Mouse (Mus musculus): ENCODE results near the gene Pnrc2.

DNA sequence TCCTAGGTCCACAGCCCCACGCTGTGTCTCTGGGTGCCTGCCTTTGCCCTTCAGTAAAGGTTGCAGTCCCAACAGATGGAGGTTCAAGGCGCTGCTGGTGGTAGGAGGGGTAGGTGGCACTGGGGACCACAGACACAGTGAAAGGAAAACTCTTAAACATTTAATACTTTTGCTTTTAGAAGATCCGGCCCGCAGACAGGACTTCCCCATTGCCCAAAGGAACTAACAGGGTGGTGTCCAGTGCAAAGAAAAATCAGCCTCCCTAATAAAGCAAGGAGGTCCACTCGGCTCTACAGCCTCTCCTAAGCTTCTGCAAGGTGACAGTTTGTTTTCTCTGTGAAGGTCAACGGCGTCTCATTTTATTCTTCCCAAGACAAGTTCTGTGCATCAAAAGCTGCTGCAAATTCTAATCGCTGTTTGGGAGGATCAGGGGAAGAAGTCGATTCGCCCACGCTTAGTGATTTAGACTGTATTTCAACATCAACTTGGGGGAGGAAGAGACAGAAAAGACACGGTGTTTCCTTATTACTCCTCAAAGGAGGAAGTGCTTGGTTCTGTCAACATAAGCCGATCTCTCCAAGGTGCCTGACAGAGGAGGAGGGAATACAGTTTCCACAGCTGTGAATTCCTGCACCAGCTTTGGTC, 45.1 kb upstream of the Pnrc2 start:
- TF ChIP-seq POLR2A (IDR thresholded peaks at IDR 0.05; ENCODE audit: borderline replicate concordance, insufficient read depth, low read length) (no peak), CTCF (IDR thresholded peaks at IDR 0.05; ENCODE audit: borderline replicate concordance, insufficient read depth, low read depth, low read length) (no peak)
